13 mouse cellular contexts compared by ENCODE assay signal in genomic region chr12:98521311-98521710, GRCm38 (mm10). TPM values are rescaled to one million over a fixed set of nuclear protein-coding genes. Genes with fewer than 3 reads are reported as not detected.
"Had no signal": no experiment of that assay in that cellular context is flagged by ENCODE, and none has a peak within 500 bp of the region (broad histone marks: within the 10 kb centered on the region; RNA-seq: fewer than 3 reads in every experiment).

No protein-coding gene starts in this region.

- DNase-seq: kidney, adult 8-10 months; kidney, postnatal 4 days; left cerebral cortex, postnatal 4 days; liver, embryonic 13.5 days; lung, adult 18-20 months; lung, postnatal 36 days; right cerebral cortex, postnatal 14 days; thymus, postnatal 36 days had no signal

- H3K4me2 ChIP-seq: limb, embryonic 13.5 days; liver, embryonic 13.5 days had no signal

- H3K9ac ChIP-seq: limb, embryonic 13.5 days; liver, embryonic 13.5 days had no signal

- H3K9me3 ChIP-seq: limb, embryonic 13.5 days; liver, embryonic 13.5 days had no signal

- H3K4me1 ChIP-seq: limb, embryonic 13.5 days; liver, embryonic 13.5 days had no signal

- H3K27ac ChIP-seq: layer of hippocampus, adult 2 months; limb, embryonic 13.5 days; liver, embryonic 13.5 days had no signal

- ATAC-seq: inflammation-experienced regulatory T-cells, adult 6 months; intestine, postnatal 0 days had no signal

- H3K36me3 ChIP-seq: limb, embryonic 13.5 days; liver, embryonic 13.5 days had no signal

- H3K27me3 ChIP-seq: limb, embryonic 13.5 days; liver, embryonic 13.5 days had no signal

- H3K4me3 ChIP-seq: layer of hippocampus, adult 2 months; limb, embryonic 13.5 days; liver, embryonic 13.5 days had no signal

RNA-seq across cellular contexts. Expression of gene Kcnk10, which starts 56.8 kb away (rescaled TPM):
- total RNA-seq: megakaryocyte progenitor cell, adult 5-6 weeks had no signal
- polyA plus RNA-seq: inflammation-experienced regulatory T-cells, adult 6 months; liver, embryonic 13.5 days had no signal
